Mouse (Mus musculus) testis, adult 2 months (tissue): Measurements from ENCODE around the gene Kmt2c.

Source experiments
- CTCF ChIP-seq: fragments of 200-500 bp; IDR thresholded peaks from 2 replicates; pipeline ENCODE4 v1.5.1; 2012; ENCODE audit warnings: low read depth, mild to moderate bottlenecking, inconsistent platforms, low read length, moderate library complexity; ENCODE audit not compliant: control insufficient read depth, insufficient read depth, insufficient replicate concordance
- POLR2A ChIP-seq: fragments of 200-500 bp; IDR thresholded peaks from 2 replicates; pipeline ENCODE4 v1.6.1; 2012; ENCODE audit warnings: low read depth, mild to moderate bottlenecking, inconsistent platforms, low read length, moderate library complexity; ENCODE audit not compliant: control insufficient read depth

DNA sequence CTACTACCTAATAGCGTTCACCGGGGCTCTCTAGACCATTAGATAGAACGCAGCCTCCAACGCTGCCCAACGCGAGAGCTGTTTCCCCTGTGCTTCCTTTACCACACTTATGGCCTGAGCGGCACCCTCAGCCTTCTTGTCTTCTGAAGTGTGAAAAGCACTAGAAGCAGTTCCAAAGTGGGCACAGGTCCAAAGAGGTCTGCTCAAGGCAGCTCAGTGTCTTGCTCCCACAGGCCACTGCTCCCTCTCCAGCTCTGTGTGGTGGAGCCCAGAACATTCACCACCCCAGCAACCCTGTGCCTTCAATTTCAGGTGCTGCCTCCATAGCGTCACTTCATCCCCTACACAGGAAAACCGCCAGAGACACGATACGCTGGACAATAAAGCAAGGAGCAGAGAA lies 115.0 kb downstream of the Kmt2c start:
- TF ChIP-seq POLR2A: no peak
- TF ChIP-seq CTCF: no peak
